Comparison of ENCODE assay signal across 8 mouse cellular contexts in the genomic region with DNA sequence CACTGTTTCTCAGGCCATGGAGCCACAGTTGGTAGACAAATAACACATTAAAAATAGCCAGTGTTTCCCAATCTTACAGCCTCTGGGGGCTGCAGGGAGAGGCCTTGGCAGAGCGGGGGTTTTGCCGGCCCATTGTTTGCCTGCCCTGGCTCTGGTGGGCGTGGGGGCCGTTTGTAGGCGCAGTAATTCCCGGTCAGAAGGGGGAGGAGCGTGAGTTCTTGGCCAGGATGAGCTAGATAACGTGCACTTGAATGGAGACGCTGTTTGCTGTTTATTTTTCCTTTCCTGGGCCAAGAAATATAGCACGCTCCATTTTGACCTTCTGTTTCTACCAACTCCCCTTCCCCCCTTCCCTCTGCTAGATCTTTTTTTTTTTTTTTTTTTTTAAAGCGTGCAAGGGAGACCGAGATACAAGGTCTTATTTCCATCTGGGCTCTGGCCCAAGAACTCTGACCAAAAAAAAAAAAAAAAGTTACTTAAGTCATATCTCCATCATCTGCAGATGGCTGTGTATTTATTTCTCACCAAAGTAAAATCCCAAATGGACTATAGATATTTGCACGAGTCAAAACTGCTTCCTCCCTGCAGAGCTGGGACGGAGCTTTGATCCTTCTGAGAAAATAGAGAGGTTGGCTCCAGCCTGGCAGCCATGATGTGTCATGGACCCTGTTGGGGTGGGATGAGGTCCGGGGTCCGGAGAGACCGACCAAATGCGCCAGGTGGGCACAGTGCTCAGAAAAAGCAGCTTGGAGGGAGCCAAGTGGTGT.
DNase-seq lines count a peak whose midpoint lies in the region; ATAC-seq and TF ChIP-seq lines count a peak whose summit lies in the region.

No protein-coding gene starts in this region.

- peak; percentile 58 for ATAC-seq in hindbrain, embryonic 16.5 days
- no peak for ATAC-seq in liver, embryonic 13.5 days (ENCODE audit: low read depth)

- H3K4me2 ChIP-seq in hindbrain, embryonic 16.5 days (ENCODE audit: low read length), result no peak overlapping the region
- no peak overlapping the region for H3K4me2 ChIP-seq in liver, embryonic 13.5 days

- TF ChIP-seq CTCF in MEL (IDR thresholded peaks at IDR 0.05 in 2 of 3, conservative IDR thresholded peaks at IDR 0.05 in 1 of 3; ENCODE audit: control insufficient read depth in 1 of 3, insufficient read depth in 1 of 3, low read depth in 2 of 3, low read length in 3 of 3, poor library complexity in 1 of 3, severe bottlenecking in 1 of 3), result no peak
- no peak for TF ChIP-seq CTCF in small intestine, adult 2 months (IDR thresholded peaks at IDR 0.05; ENCODE audit: extremely low read depth, insufficient read length, insufficient replicate concordance, low read depth, low read length)

- peaks cover 0 to 5% of the 10 kb centered on the region in 2 experiments; a peak in 1 of 4 replicates for H3K4me1 ChIP-seq in MEL (ENCODE audit: control insufficient read depth in 1 of 2, insufficient read depth in 2 of 2, low read length in 2 of 2)
- H3K4me1 ChIP-seq in hindbrain, embryonic 16.5 days (ENCODE audit: control insufficient read depth, insufficient read depth, low read depth, low read length), result peaks cover 14% of the 10 kb centered on the region
- H3K4me1 ChIP-seq in liver, embryonic 13.5 days (replicated peaks), result peaks cover 27% of the 10 kb centered on the region
- peaks cover 17% of the 10 kb centered on the region for H3K4me1 ChIP-seq in small intestine, adult 2 months (ENCODE audit: control insufficient read depth, insufficient read depth, insufficient read length, low read length)

- TF ChIP-seq RAD21 in MEL (IDR thresholded peaks at IDR 0.05; ENCODE audit: low read depth, low read length), result no peak

- no peak overlapping the region for H3K27ac ChIP-seq in MEL (ENCODE audit: control insufficient read depth, low read depth, low read length)
- H3K27ac ChIP-seq in hindbrain, embryonic 16.5 days (ENCODE audit: low read depth, low read length), result peak overlapping the region; percentile 36
- H3K27ac ChIP-seq in liver, embryonic 13.5 days, result peak overlapping the region; percentile 59
- peak overlapping the region; percentile 32; the same call in 1 of the 2 replicates for H3K27ac ChIP-seq in small intestine, adult 2 months (ENCODE audit: insufficient read depth, low read depth, low read length)

- TF ChIP-seq POLR2A in MEL (IDR thresholded peaks at IDR 0.05; ENCODE audit: control insufficient read depth in 1 of 2, insufficient read depth in 1 of 2, low read depth in 1 of 2, low read length in 2 of 2, poor library complexity in 1 of 2), result no peak
- TF ChIP-seq POLR2A in small intestine, adult 2 months (IDR thresholded peaks at IDR 0.05; ENCODE audit: low read depth, low read length), result no peak

- peaks cover 0 to 5% of the 10 kb centered on the region in 2 experiments; a peak in 1 of 4 replicates for H3K36me3 ChIP-seq in MEL (ENCODE audit: control insufficient read depth in 1 of 2, insufficient read depth in 2 of 2, low read length in 2 of 2)
- no peaks in the 10 kb centered on the region for H3K36me3 ChIP-seq in hindbrain, embryonic 16.5 days (ENCODE audit: control insufficient read depth, insufficient read depth, low read length)
- no peaks in the 10 kb centered on the region for H3K36me3 ChIP-seq in liver, embryonic 13.5 days
- H3K36me3 ChIP-seq in small intestine, adult 2 months (ENCODE audit: control insufficient read depth, insufficient read depth, low read length), result no peaks in the 10 kb centered on the region

- H3K27me3 ChIP-seq in MEL (ENCODE audit: control insufficient read depth in 1 of 2, insufficient read depth in 2 of 2, low read length in 2 of 2), result no peaks in the 10 kb centered on the region
- H3K27me3 ChIP-seq in hindbrain, embryonic 16.5 days (replicated peaks; ENCODE audit: control insufficient read depth, insufficient read depth, low read length), result no peaks in the 10 kb centered on the region
- no peaks in the 10 kb centered on the region for H3K27me3 ChIP-seq in liver, embryonic 13.5 days
- no peaks in the 10 kb centered on the region for H3K27me3 ChIP-seq in small intestine, adult 2 months (ENCODE audit: control insufficient read depth, insufficient read depth, low read length)

- no peak for DNase-seq in MEL (ENCODE audit: low read depth, low spot score)
- DNase-seq in adrenal gland, postnatal 25 days, result peak; percentile 62
- DNase-seq in gastrocnemius, postnatal 25 days, result peak; percentile 90
- DNase-seq in liver, embryonic 13.5 days, result no peak
- no peak for DNase-seq in thymus, postnatal 25 days
- DNase-seq in cerebellum, adult 8-10 months, result no peak

- H3K79me2 ChIP-seq in MEL (ENCODE audit: control insufficient read depth, insufficient read depth, low read length, poor library complexity), result no peaks in the 10 kb centered on the region

- no peak overlapping the region for H3K4me3 ChIP-seq in MEL (ENCODE audit: control insufficient read depth in 1 of 2, insufficient read depth in 1 of 2, low read depth in 2 of 2, low read length in 2 of 2)
- no peak overlapping the region for H3K4me3 ChIP-seq in hindbrain, embryonic 16.5 days (ENCODE audit: low read length)
- no peak overlapping the region for H3K4me3 ChIP-seq in liver, embryonic 13.5 days (replicated peaks)
- no peak overlapping the region for H3K4me3 ChIP-seq in small intestine, adult 2 months (ENCODE audit: low read depth, low read length)

- H3K9ac ChIP-seq in MEL (ENCODE audit: control insufficient read depth, low read depth, low read length, poor library complexity, severe bottlenecking), result 0 out of 2 replicates have a peak overlapping the region, but pooled peaks have one; percentile 16
- H3K9ac ChIP-seq in hindbrain, embryonic 16.5 days (ENCODE audit: low read depth, low read length), result no peak overlapping the region
- H3K9ac ChIP-seq in liver, embryonic 13.5 days, result no peak overlapping the region

- no peak for TF ChIP-seq EP300 in MEL (IDR thresholded peaks at IDR 0.05; ENCODE audit: low read depth in 1 of 2, low read length in 2 of 2)

- H3K9me3 ChIP-seq in MEL (replicated peaks; ENCODE audit: insufficient read depth, low read length), result no peaks in the 10 kb centered on the region
- H3K9me3 ChIP-seq in hindbrain, embryonic 16.5 days (ENCODE audit: control insufficient read depth, low read length), result no peaks in the 10 kb centered on the region
- H3K9me3 ChIP-seq in liver, embryonic 13.5 days (replicated peaks), result no peaks in the 10 kb centered on the region

- 32% methylated on average over 18 of the region's 18 CpGs for WGBS in hindbrain, embryonic 16.5 days
- 39% methylated on average over 18 of the region's 18 CpGs for WGBS in liver, embryonic 13.5 days (ENCODE audit: insufficient replicate concordance)
- WGBS in small intestine, adult 2 months, result 43% methylated on average over 18 of the region's 18 CpGs

TF ChIP-seq in MEL, 35 proteins besides CTCF, POLR2A, EP300 and RAD21:
- TF ChIP-seq ZNF384 (IDR thresholded peaks at IDR 0.05; ENCODE audit: low read depth, low read length) (peak; percentile 89), USF1 (IDR thresholded peaks at IDR 0.05; ENCODE audit: low read depth, low read length) (no peak), JUND (IDR thresholded peaks at IDR 0.05; ENCODE audit: low read depth, low read length) (no peak), GATA1 (IDR thresholded peaks at IDR 0.05; ENCODE audit: low read depth, low read length) (0 out of 2 replicates have a peak, but pooled peaks have one; percentile 8)

Comparison
In these comparisons a context has a peak if more than half of its experiments do, and no peak if none do; other contexts are left out.
1. DNase-seq: peak in adrenal gland, postnatal 25 days (single experiment) and gastrocnemius, postnatal 25 days (single experiment); none in MEL (single experiment), liver, embryonic 13.5 days (single experiment), thymus, postnatal 25 days (single experiment) and cerebellum, adult 8-10 months (single experiment).